Mouse (Mus musculus) heart, embryonic 10.5 days (tissue): ENCODE results near the gene Rab30. TPM values are rescaled to one million over a fixed set of nuclear protein-coding genes. Genes with fewer than 3 reads are reported as not detected.
A peak's percentile ranks its signal among the peaks of the same experiment; 100 is the strongest.
"Not testable (repeated sequence)": the region's sequence is repeated elsewhere in the genome, so short reads cannot be mapped to it uniquely, and the experiment has no call there.

Experiments
- DNase-seq: peaks from one replicate; pipeline ENCODE4 v3.0.0-alpha.2; 2017; ENCODE audit warnings: low spot score
- H3K27ac ChIP-seq: fragments of 300-500 bp; sonication (generic); 2 replicates; pipeline ENCODE4 v1.5.1; 2016; ENCODE audit warnings: mild to moderate bottlenecking
- H3K27me3 ChIP-seq: fragments of 300-500 bp; sonication (generic); 2 replicates; pipeline ENCODE4 v1.6.1; 2016; ENCODE audit warnings: mild to moderate bottlenecking; ENCODE audit not compliant: poor library complexity, insufficient read depth, severe bottlenecking
- H3K36me3 ChIP-seq: fragments of 300-500 bp; sonication (generic); 2 replicates; pipeline ENCODE4 v1.6.1; 2016; ENCODE audit warnings: mild to moderate bottlenecking, moderate library complexity
- H3K4me1 ChIP-seq: fragments of 300-500 bp; sonication (generic); 2 replicates; pipeline ENCODE4 v1.6.1; 2016; ENCODE audit warnings: mild to moderate bottlenecking
- H3K4me3 ChIP-seq: fragments of 300-500 bp; sonication (generic); 2 replicates; pipeline ENCODE4 v1.5.1; 2016; ENCODE audit warnings: mild to moderate bottlenecking, moderate library complexity
- H3K9me3 ChIP-seq: fragments of 300-500 bp; sonication (generic); 2 replicates; pipeline ENCODE4 v1.6.1; 2016; ENCODE audit warnings: mild to moderate bottlenecking, moderate library complexity
- WGBS: fragments of 180-500 bp; shearing (Covaris S2); methylation state at CpG from one replicate; pipeline ENCODE4 v1.1.7; 2016; 5-methylcytosine and 5-hydroxymethylcytosine counted together
- polyA plus RNA-seq: library from polyadenylated mRNA; unstranded; fragments of >200 nt; fragmentation: Nextera tagmentation; extraction: Ambion mirVana; gene quantifications from 2 replicates; pipeline ENCODE4 v1.2.1, GENCODE M21; 2016

Rab30 gene
- polyA plus RNA-seq, 1 experiment from 2014 or later: 7.2 TPM

- WGBS: 88% methylated on average over 9 of the region's 9 CpGs
- no peaks in the 10 kb centered on the region for H3K9me3 ChIP-seq
- no peak overlapping the region for H3K4me3 ChIP-seq
- no peaks in the 10 kb centered on the region for H3K36me3 ChIP-seq
- peaks cover 4% of the 10 kb centered on the region; the same call in 1 of the 2 replicates for H3K4me1 ChIP-seq
- no peak for DNase-seq
- no peaks in the 10 kb centered on the region for H3K27me3 ChIP-seq
- no peak overlapping the region for H3K27ac ChIP-seq
Measured at GRCm38 (mm10) chr7:92761161-92761560, 19.8 kb downstream of the Rab30 start.

- no peak overlapping the region for H3K4me3 ChIP-seq
- H3K27me3 ChIP-seq: no peaks in the 10 kb centered on the region
- H3K27ac ChIP-seq: no peak overlapping the region
- no peak for DNase-seq
- H3K36me3 ChIP-seq: no peaks in the 10 kb centered on the region
- peaks cover 6% of the 10 kb centered on the region; the same call in 1 of the 2 replicates for H3K4me1 ChIP-seq
- WGBS: 70% methylated on average over 9 of the region's 9 CpGs
- no peaks in the 10 kb centered on the region for H3K9me3 ChIP-seq
Measured at GRCm38 (mm10) chr7:92765426-92765825, 24.0 kb downstream of the Rab30 start.

- H3K4me1 ChIP-seq: peaks cover 6% of the 10 kb centered on the region; the same call in 1 of the 2 replicates
- H3K27ac ChIP-seq: no peak overlapping the region
- no peak overlapping the region for H3K4me3 ChIP-seq
- DNase-seq: no peak
- no peaks in the 10 kb centered on the region for H3K36me3 ChIP-seq
- H3K9me3 ChIP-seq: no peaks in the 10 kb centered on the region
- 75% methylated on average over 9 of the region's 9 CpGs for WGBS
- H3K27me3 ChIP-seq: no peaks in the 10 kb centered on the region
Measured at GRCm38 (mm10) chr7:92766096-92767090, 25.0 kb downstream of the Rab30 start.

- DNase-seq, H3K27ac ChIP-seq, H3K4me1 ChIP-seq, H3K36me3 ChIP-seq, H3K4me3 ChIP-seq, H3K27me3 ChIP-seq, H3K9me3 ChIP-seq: not testable (repeated sequence)
- WGBS: 93% methylated on average over 12 of the region's 12 CpGs
Measured at GRCm38 (mm10) chr7:92768116-92768515, 26.7 kb downstream of the Rab30 start.

- H3K27me3 ChIP-seq: no peaks in the 10 kb centered on the region
- no peak overlapping the region for H3K27ac ChIP-seq
- 64% methylated on average over 7 of the region's 7 CpGs for WGBS
- no peaks in the 10 kb centered on the region for H3K9me3 ChIP-seq
- DNase-seq: no peak
- H3K4me3 ChIP-seq: no peak overlapping the region
- H3K36me3 ChIP-seq: no peaks in the 10 kb centered on the region
- peaks cover 6% of the 10 kb centered on the region; the same call in 1 of the 2 replicates for H3K4me1 ChIP-seq
Measured at GRCm38 (mm10) chr7:92768859-92769258, 27.5 kb downstream of the Rab30 start.

- no peaks in the 10 kb centered on the region for H3K9me3 ChIP-seq
- H3K4me3 ChIP-seq: no peak overlapping the region
- no peaks in the 10 kb centered on the region for H3K27me3 ChIP-seq
- H3K36me3 ChIP-seq: no peaks in the 10 kb centered on the region
- 87% methylated on average over 3 of the region's 3 CpGs for WGBS
- no peak overlapping the region for H3K27ac ChIP-seq
- DNase-seq: no peak
- H3K4me1 ChIP-seq: peaks cover 16% of the 10 kb centered on the region; the same call in 1 of the 2 replicates
Measured at GRCm38 (mm10) chr7:92773006-92773405, 31.6 kb downstream of the Rab30 start.

GRCm38 (mm10) chr7:92773596-92773995, 32.2 kb downstream of the Rab30 start:
- Histone ChIP-seq H3K9me3 (no peaks in the 10 kb centered on the region), H3K36me3 (no peaks in the 10 kb centered on the region), H3K27ac (no peak overlapping the region), H3K4me3 (no peak overlapping the region), H3K27me3 (no peaks in the 10 kb centered on the region), H3K4me1 (peaks cover 16% of the 10 kb centered on the region; the same call in 1 of the 2 replicates)
- no peak for DNase-seq
- WGBS: 82% methylated on average over 3 of the region's 3 CpGs

GRCm38 (mm10) chr7:92774741-92775140, 33.3 kb downstream of the Rab30 start:
- Histone ChIP-seq H3K4me3 (no peak overlapping the region), H3K9me3 (no peaks in the 10 kb centered on the region), H3K27me3 (no peaks in the 10 kb centered on the region), H3K36me3 (no peaks in the 10 kb centered on the region), H3K27ac (no peak overlapping the region), H3K4me1 (peaks cover 14% of the 10 kb centered on the region; the same call in 1 of the 2 replicates)
- DNase-seq: no peak
- 80% methylated on average over 5 of the region's 5 CpGs for WGBS

GRCm38 (mm10) chr7:92775703-92776102, 34.3 kb downstream of the Rab30 start:
- Histone ChIP-seq H3K4me3 (no peak overlapping the region), H3K27ac (no peak overlapping the region), H3K27me3 (no peaks in the 10 kb centered on the region), H3K36me3 (no peaks in the 10 kb centered on the region), H3K4me1 (peaks cover 14% of the 10 kb centered on the region; the same call in 1 of the 2 replicates), H3K9me3 (no peaks in the 10 kb centered on the region)
- WGBS: 49% methylated on average over 2 of the region's 2 CpGs
- DNase-seq: no peak

GRCm38 (mm10) chr7:92776647-92777046, 35.2 kb downstream of the Rab30 start:
- 46% methylated on average over 4 of the region's 4 CpGs for WGBS
- DNase-seq: no peak
- H3K27me3 ChIP-seq: no peaks in the 10 kb centered on the region
- H3K9me3 ChIP-seq: no peaks in the 10 kb centered on the region
- H3K4me3 ChIP-seq: peak overlapping the region; percentile 40; the same call in 1 of the 2 replicates
- H3K36me3 ChIP-seq: no peaks in the 10 kb centered on the region
- peak overlapping the region; percentile 73 for H3K27ac ChIP-seq
- H3K4me1 ChIP-seq: peaks cover 14% of the 10 kb centered on the region; the same call in 1 of the 2 replicates

GRCm38 (mm10) chr7:92777108-92777973, 35.9 kb downstream of the Rab30 start:
- Histone ChIP-seq H3K27me3 (no peaks in the 10 kb centered on the region), H3K27ac (peak overlapping the region; percentile 73), H3K4me3 (peak overlapping the region; percentile 40), H3K4me1 (peaks cover 14% of the 10 kb centered on the region; the same call in 1 of the 2 replicates), H3K9me3 (no peaks in the 10 kb centered on the region), H3K36me3 (no peaks in the 10 kb centered on the region)
- DNase-seq: no peak
- WGBS: 27% methylated on average over 17 of the region's 17 CpGs

- WGBS: 67% methylated on average over 2 of the region's 2 CpGs
- H3K4me3 ChIP-seq: no peak overlapping the region
- H3K27me3 ChIP-seq: no peaks in the 10 kb centered on the region
- peaks cover 14% of the 10 kb centered on the region; the same call in 1 of the 2 replicates for H3K4me1 ChIP-seq
- no peak overlapping the region for H3K27ac ChIP-seq
- H3K9me3 ChIP-seq: no peaks in the 10 kb centered on the region
- DNase-seq: no peak
- H3K36me3 ChIP-seq: no peaks in the 10 kb centered on the region
Measured at GRCm38 (mm10) chr7:92779058-92779457, 37.7 kb downstream of the Rab30 start.
